Mouse (Mus musculus) midbrain, postnatal 0 days (tissue): Measurements from ENCODE around the gene Gpr137. TPM values are rescaled to one million over a fixed set of nuclear protein-coding genes. Genes with fewer than 3 reads are reported as not detected.

Experiments used
- ATAC-seq: fragments of 200-750 bp; cut with Nextera tagmentation; 2 replicates; pipeline ENCODE4 v1.8.0; 2017; ENCODE audit warnings: moderate number of reproducible peaks, mild to moderate bottlenecking, moderate TSS enrichment, moderate library complexity; ENCODE audit not compliant: low FRiP score
- DNase-seq: peaks from one replicate; pipeline ENCODE4 v3.0.0-alpha.2; 2015; ENCODE audit warnings: low spot score
- H3K27ac ChIP-seq: fragments of 300-500 bp; sonication (generic); 2 replicates; pipeline ENCODE4 v1.5.1; 2014; ENCODE audit warnings: low read depth, mild to moderate bottlenecking, low read length, mixed read lengths
- H3K27me3 ChIP-seq: fragments of 300-500 bp; sonication (generic); 2 replicates; pipeline ENCODE4 v1.6.1; 2014; ENCODE audit warnings: low read length, control low read depth, mixed read lengths; ENCODE audit not compliant: insufficient read depth
- H3K36me3 ChIP-seq: fragments of 300-500 bp; sonication (generic); 2 replicates; pipeline ENCODE4 v1.6.1; 2014; ENCODE audit warnings: low read length, control low read depth, mixed read lengths; ENCODE audit not compliant: insufficient read depth
- H3K4me1 ChIP-seq: fragments of 300-500 bp; sonication (generic); 2 replicates; pipeline ENCODE4 v1.6.1; 2014; ENCODE audit warnings: mild to moderate bottlenecking, control low read depth, antibody characterized with exemption, low read length, mixed read lengths; ENCODE audit not compliant: insufficient read depth
- H3K4me2 ChIP-seq: fragments of 300-500 bp; sonication (generic); 2 replicates; pipeline ENCODE4 v1.6.1; 2014; ENCODE audit warnings: low read depth, mild to moderate bottlenecking, low read length, mixed read lengths; ENCODE audit not compliant: poor library complexity, severe bottlenecking
- H3K4me3 ChIP-seq: fragments of 300-500 bp; sonication (generic); 2 replicates; pipeline ENCODE4 v1.5.1; 2014; ENCODE audit warnings: low read depth, mild to moderate bottlenecking, low read length, moderate library complexity
- H3K9ac ChIP-seq: fragments of 300-500 bp; sonication (generic); replicated peaks from 2 replicates; pipeline ENCODE4 v1.6.1; 2014; ENCODE audit warnings: mild to moderate bottlenecking, low read length, moderate library complexity, mixed read lengths; ENCODE audit not compliant: poor library complexity, severe bottlenecking
- H3K9me3 ChIP-seq: fragments of 300-500 bp; sonication (generic); 2 replicates; pipeline ENCODE4 v1.6.1; 2016; ENCODE audit warnings: low read length, control low read depth
- CTCF ChIP-seq: IDR thresholded peaks from 2 replicates; pipeline ENCODE4 v1.5.1; 2016; ENCODE audit warnings: antibody characterized with exemption, mild to moderate bottlenecking
- WGBS: fragments of 180-500 bp; shearing (Covaris S2); extraction: QIAGEN DNeasy Blood & Tissue Kit; methylation state at CpG from one replicate; pipeline ENCODE4 v1.1.7; 2014; 5-methylcytosine and 5-hydroxymethylcytosine counted together
- polyA plus RNA-seq: library from polyadenylated mRNA; unstranded; fragments of >200 nt; fragmentation: Nextera tagmentation; extraction: Ambion mirVana; gene quantifications from 2 replicates; pipeline ENCODE4 v1.2.1, GENCODE M21; 2015
- total RNA-seq: library from RNA; depleted of rRNA; stranded (reverse); fragments of >200 nt; gene quantifications from 2 replicates; pipeline ENCODE4 v1.2.3, GENCODE M21; 2014

Gene Gpr137
- total and polyA plus RNA-seq, 2 experiments from 2014 or later = 78.8 to 101 TPM

DNA sequence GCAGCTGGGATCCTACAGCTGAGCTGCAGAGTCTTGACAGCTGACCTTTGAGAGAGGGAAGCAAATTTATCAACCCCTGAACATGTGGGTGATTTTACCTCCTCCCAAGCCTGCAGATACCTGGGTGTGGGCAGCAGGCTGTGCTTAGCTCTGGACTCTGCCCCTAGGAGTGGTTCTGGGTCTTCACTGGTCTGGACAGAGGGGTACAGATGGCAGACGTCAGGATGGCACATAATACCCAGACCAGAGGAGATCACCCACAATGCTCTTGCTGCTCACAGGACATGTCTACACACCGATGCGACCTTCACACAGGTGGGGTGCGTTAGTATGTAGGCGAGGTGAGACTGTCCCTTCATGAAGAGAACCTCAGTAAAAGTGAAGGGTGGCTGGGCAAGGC is 7.3 kb upstream of the Gpr137 start:
- peaks cover 5% of the 10 kb centered on the region; the same call in 1 of the 2 replicates for H3K36me3 ChIP-seq
- H3K27me3 ChIP-seq = no peaks in the 10 kb centered on the region
- no peak overlapping the region for H3K4me3 ChIP-seq
- H3K4me1 ChIP-seq = 0 out of 2 replicates have a peak, but pooled peaks cover 3% of the 10 kb centered on the region
- DNase-seq (no peak), ATAC-seq (no peak)
- TF ChIP-seq CTCF = no peak
- no peak overlapping the region for H3K27ac ChIP-seq
- H3K9me3 ChIP-seq = no peaks in the 10 kb centered on the region
- H3K4me2 ChIP-seq = no peak overlapping the region
- 91% methylated on average over 5 of the region's 5 CpGs for WGBS
- no peak overlapping the region for H3K9ac ChIP-seq

DNA sequence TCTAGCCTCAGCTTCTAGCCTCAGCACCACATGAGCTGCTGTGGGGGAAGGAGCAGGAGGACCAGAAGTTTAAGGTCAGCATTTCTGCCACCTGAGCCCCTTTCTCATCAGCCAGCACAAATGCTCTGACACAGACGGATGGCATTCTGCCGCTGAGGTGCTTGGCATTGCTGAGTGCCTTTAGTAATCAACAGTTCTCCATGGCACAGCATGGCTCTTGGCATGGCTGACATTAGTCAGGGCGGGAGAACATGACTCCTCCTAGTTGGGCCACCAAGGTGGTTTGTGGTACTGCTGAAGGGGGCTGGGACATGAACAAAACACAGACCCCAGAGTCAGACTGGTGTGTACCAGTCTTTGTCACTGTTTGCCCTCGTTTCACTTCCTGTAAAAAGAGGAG is 5.9 kb upstream of the Gpr137 start:
- ATAC-seq (no peak), DNase-seq (peak; percentile 48)
- 80% methylated on average over 4 of the region's 4 CpGs for WGBS

DNA sequence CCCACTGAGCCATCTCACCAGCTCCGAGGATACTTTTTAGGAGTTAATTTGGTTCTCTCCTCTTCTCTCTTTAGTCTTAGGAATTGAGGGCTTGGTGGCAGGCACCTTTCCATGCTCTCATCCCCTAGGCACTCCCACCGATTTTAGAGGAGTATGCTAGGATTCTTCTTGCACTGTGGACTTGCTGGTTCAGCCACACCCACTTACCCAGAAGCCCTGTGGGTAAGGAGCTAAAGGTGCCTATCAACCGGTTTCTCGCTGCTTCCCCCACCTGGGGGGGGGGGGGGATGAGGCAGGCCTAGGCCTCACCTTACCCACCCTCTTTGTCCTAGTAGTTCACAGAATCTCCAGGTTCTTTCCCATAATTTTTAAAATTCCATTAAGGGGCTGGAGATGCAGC is 5.5 kb upstream of the Gpr137 start:
- DNase-seq (no peak), ATAC-seq (no peak)
- H3K27me3 ChIP-seq = no peaks in the 10 kb centered on the region
- H3K27ac ChIP-seq = no peak overlapping the region
- no peak overlapping the region for H3K9ac ChIP-seq
- peaks cover 2% of the 10 kb centered on the region for H3K4me1 ChIP-seq
- no peak overlapping the region for H3K4me3 ChIP-seq
- no peak for TF ChIP-seq CTCF
- no peaks in the 10 kb centered on the region for H3K9me3 ChIP-seq
- no peak overlapping the region for H3K4me2 ChIP-seq
- H3K36me3 ChIP-seq = peaks cover 5% of the 10 kb centered on the region; the same call in 1 of the 2 replicates
- WGBS = 58% methylated on average over 4 of the region's 4 CpGs

More for the DNA sequence above, 5.9 kb upstream of the Gpr137 start:
- no peaks in the 10 kb centered on the region for H3K9me3 ChIP-seq
- peaks cover 5% of the 10 kb centered on the region; the same call in 1 of the 2 replicates for H3K36me3 ChIP-seq
- H3K4me2 ChIP-seq = no peak overlapping the region
- H3K4me1 ChIP-seq = 0 out of 2 replicates have a peak, but pooled peaks cover 3% of the 10 kb centered on the region
- no peak overlapping the region for H3K9ac ChIP-seq
- no peak overlapping the region for H3K4me3 ChIP-seq
- no peaks in the 10 kb centered on the region for H3K27me3 ChIP-seq
- no peak overlapping the region for H3K27ac ChIP-seq
- no peak for TF ChIP-seq CTCF

DNA sequence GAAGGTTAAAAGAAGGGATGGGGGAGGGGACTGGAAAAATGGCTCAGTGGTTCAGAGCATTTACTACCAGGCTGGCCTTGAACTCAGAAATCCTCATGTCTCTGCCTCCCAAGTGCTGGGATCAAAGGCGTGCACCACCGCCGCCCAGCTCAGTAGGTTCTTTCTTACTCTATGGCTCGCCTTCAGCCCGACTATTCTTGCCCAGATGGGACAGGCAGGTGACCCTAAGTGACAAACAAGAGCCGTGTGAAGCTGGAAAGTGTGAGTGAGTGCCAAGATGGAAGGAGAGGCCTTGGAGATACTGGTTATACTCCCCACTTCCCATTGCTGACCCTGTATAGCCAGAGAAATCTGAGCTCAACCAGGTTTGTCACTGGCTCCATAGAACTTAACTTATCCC is 1.4 kb upstream of the Gpr137 start:
- ATAC-seq = no peak
- Histone ChIP-seq H3K4me1 (peaks cover 19% of the 10 kb centered on the region), H3K4me2 (no peak overlapping the region), H3K4me3 (no peak overlapping the region), H3K9ac (no peak overlapping the region), H3K36me3 (peaks cover 5% of the 10 kb centered on the region; the same call in 1 of the 2 replicates), H3K27ac (no peak overlapping the region), H3K27me3 (no peaks in the 10 kb centered on the region), H3K9me3 (no peaks in the 10 kb centered on the region)
- TF ChIP-seq CTCF = no peak
- WGBS = 92% methylated on average over 6 of the region's 6 CpGs
- DNase-seq = no peak

GRCm38 (mm10) chr19:6942764-6943163 is 484 bp upstream of the Gpr137 start:
- H3K4me3 ChIP-seq = peak overlapping the region; percentile 92
- peaks cover 7% of the 10 kb centered on the region for H3K36me3 ChIP-seq
- peak overlapping the region; percentile 100 for H3K4me2 ChIP-seq
- peaks cover 19% of the 10 kb centered on the region for H3K4me1 ChIP-seq
- DNase-seq (no peak), ATAC-seq (no peak)
- peak overlapping the region; percentile 89 for H3K9ac ChIP-seq
- H3K9me3 ChIP-seq = no peaks in the 10 kb centered on the region
- peak overlapping the region; percentile 95 for H3K27ac ChIP-seq
- no peaks in the 10 kb centered on the region for H3K27me3 ChIP-seq
- 25% methylated on average over 5 of the region's 5 CpGs for WGBS
- no peak for TF ChIP-seq CTCF

- Histone ChIP-seq H3K27me3 (no peaks in the 10 kb centered on the region), H3K4me2 (peak within 1 kb of the TSS; percentile 100), H3K9me3 (no peaks in the 10 kb centered on the region), H3K27ac (peak within 1 kb of the TSS; percentile 95), H3K4me3 (peak within 1 kb of the TSS; percentile 92), H3K4me1 (peaks cover 19% of the 10 kb centered on the region), H3K9ac (peak within 1 kb of the TSS; percentile 89), H3K36me3 (peaks cover 8% of the 10 kb centered on the region)
- ATAC-seq (peak; percentile 82), DNase-seq (peak; percentile 93)
- 1% methylated on average over 80 of the region's 83 CpGs for WGBS
- TF ChIP-seq CTCF = peak; percentile 27
Measured at GRCm38 (mm10) chr19:6941372-6942248, 670 bp downstream of the Gpr137 start, which contains the start of gene Bad. Gene Bad, plus strand, starts transcription at chr19:6941861.
